Mouse (Mus musculus) effector memory CD4-positive, alpha-beta T cell, adult 5 months (primary cell): ENCODE results near the gene Ifna11. TPM values are rescaled to one million over a fixed set of nuclear protein-coding genes. Genes with fewer than 3 reads are reported as not detected.

Experiments
- polyA plus RNA-seq: library from polyadenylated mRNA; unstranded; fragments of 100-300 nt; shearing (Covaris generic); gene quantifications from one replicate; pipeline ENCODE4 v1.2.1, GENCODE M21; 2017

Gene Ifna11
- not detected for polyA plus RNA-seq

DNA sequence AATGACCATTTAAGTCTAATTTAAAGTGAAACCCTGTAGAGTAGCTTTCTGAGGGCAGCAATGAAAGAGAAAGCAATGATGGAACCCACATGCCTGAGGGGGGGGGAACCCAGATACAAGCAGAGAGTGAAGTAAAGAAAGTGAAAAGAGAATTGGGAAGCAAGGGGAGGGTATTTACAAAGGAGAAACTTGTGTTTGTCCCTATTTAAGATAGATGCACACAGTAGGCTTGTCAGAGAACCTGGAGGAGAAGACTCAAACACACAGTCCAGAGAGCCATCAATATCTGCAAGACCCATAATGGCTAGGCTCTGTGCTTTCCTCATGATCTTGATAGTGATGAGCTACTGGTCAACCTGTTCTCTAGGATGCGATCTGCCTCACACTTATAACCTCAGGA, at the start of gene Ifna11:
Gene Ifna11, plus strand, starts transcription at position 301 of the 400 bp plus-strand sequence.

DNA sequence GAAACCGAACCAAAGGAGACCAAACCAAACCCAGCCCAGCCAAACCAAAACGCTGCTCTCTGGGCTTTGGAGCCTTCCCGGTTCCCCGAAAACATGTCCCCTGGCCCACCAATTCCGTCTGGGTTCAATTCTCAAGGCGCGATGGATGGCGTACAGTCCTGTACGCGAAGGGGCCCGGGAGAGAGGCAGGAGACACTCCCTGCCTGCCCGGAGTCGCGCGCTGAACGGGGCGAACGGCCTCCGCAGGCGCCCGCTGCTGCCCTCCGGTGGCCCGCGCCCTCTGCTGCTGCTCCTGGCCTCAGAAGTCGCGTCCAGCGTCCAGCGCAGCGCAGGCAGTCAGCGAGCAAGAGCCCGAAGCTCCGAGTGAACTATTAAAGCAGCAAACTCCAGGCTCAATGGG, 46.2 kb upstream of the Ifna11 start, which contains the start of gene Gm13290:
Gene Gm13290, plus strand, starts transcription at position 301 of the 400 bp plus-strand sequence.

DNA sequence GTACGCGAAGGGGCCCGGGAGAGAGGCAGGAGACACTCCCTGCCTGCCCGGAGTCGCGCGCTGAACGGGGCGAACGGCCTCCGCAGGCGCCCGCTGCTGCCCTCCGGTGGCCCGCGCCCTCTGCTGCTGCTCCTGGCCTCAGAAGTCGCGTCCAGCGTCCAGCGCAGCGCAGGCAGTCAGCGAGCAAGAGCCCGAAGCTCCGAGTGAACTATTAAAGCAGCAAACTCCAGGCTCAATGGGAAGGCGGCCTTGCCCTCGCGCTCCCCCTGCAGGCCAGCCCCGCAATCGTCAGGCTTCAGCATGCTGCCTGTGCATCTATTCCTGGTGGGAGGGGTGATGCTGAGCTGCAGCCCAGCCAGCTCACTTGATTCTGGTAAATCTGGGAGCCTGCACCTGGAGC, 43.1 kb upstream of the Ifna11 start, which contains the start of gene Gm13289:
Gene Gm13289, plus strand, starts transcription at position 301 of the 400 bp plus-strand sequence.

DNA sequence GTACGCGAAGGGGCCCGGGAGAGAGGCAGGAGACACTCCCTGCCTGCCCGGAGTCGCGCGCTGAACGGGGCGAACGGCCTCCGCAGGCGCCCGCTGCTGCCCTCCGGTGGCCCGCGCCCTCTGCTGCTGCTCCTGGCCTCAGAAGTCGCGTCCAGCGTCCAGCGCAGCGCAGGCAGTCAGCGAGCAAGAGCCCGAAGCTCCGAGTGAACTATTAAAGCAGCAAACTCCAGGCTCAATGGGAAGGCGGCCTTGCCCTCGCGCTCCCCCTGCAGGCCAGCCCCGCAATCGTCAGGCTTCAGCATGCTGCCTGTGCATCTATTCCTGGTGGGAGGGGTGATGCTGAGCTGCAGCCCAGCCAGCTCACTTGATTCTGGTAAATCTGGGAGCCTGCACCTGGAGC, 40.2 kb upstream of the Ifna11 start, which contains the start of gene Gm13272:
Gene Gm13272, plus strand, starts transcription at position 301 of the 400 bp plus-strand sequence.

DNA sequence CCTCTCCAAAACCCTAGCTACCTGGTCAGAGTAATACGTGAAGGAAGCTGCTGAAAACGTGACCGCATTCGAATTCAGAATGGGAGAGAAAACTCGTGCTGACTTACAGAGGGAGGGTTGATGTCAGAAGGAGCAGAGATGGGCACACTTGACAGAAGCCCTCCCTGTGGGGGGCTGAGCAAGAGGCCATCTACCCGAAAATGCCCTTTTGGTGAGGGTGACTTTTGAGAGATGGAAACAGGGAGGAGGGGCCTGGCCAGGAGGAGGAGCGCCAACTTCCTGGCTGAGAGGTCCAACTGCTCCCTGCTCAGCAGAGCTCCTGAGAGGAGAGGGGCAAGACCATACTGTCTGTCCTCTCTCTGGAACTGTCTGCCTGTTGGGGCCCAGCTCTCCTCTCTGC, 37.9 kb upstream of the Ifna11 start, which contains the start of gene Ifnz:
Gene Ifnz, plus strand, starts transcription at position 301 of the 400 bp plus-strand sequence.

DNA sequence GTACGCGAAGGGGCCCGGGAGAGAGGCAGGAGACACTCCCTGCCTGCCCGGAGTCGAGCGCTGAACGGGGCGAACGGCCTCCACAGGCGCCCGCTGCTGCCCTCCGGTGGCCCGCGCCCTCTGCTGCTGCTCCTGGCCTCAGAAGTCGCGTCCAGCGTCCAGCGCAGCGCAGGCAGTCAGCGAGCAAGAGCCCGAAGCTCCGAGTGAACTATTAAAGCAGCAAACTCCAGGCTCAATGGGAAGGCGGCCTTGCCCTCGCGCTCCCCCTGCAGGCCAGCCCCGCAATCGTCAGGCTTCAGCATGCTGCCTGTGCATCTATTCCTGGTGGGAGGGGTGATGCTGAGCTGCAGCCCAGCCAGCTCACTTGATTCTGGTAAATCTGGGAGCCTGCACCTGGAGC, 34.4 kb upstream of the Ifna11 start, which contains the start of gene Gm13276:
Gene Gm13276, plus strand, starts transcription at position 301 of the 400 bp plus-strand sequence.

DNA sequence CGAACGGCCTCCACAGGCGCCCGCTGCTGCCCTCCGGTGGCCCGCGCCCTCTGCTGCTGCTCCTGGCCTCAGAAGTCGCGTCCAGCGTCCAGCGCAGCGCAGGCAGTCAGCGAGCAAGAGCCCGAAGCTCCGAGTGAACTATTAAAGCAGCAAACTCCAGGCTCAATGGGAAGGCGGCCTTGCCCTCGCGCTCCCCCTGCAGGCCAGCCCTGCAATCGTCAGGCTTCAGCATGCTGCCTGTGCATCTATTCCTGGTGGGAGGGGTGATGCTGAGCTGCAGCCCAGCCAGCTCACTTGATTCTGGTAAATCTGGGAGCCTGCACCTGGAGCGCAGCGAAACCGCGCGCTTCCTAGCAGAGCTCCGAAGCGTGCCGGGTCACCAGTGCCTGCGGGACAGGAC, 31.4 kb upstream of the Ifna11 start, which contains the start of gene Gm13277:
Gene Gm13277, plus strand, starts transcription at position 231 of the 400 bp plus-strand sequence.

DNA sequence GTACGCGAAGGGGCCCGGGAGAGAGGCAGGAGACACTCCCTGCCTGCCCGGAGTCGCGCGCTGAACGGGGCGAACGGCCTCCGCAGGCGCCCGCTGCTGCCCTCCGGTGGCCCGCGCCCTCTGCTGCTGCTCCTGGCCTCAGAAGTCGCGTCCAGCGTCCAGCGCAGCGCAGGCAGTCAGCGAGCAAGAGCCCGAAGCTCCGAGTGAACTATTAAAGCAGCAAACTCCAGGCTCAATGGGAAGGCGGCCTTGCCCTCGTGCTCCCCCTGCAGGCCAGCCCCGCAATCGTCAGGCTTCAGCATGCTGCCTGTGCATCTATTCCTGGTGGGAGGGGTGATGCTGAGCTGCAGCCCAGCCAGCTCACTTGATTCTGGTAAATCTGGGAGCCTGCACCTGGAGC, 28.5 kb upstream of the Ifna11 start, which contains the start of gene Gm13278:
Gene Gm13278, plus strand, starts transcription at position 301 of the 400 bp plus-strand sequence.

DNA sequence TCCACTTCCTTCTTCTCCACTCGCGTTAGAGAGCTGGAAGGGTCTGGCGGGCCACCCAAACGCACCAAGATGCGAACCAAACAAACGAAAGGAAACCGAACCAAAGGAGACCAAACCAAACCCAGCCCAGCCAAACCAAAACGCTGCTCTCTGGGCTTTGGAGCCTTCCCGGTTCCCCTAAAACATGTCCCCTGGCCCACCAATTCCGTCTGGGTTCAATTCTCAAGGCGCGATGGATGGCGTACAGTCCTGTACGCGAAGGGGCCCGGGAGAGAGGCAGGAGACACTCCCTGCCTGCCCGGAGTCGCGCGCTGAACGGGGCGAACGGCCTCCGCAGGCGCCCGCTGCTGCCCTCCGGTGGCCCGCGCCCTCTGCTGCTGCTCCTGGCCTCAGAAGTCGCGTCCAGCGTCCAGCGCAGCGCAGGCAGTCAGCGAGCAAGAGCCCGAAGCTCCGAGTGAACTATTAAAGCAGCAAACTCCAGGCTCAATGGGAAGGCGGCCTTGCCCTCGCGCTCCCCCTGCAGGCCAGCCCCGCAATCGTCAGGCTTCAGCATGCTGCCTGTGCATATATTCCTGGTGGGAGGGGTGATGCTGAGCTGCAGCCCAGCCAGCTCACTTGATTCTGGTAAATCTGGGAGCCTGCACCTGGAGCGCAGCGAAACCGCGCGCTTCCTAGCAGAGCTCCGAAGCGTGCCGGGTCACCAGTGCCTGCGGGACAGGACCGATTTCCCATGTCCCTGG, 25.7 kb upstream of the Ifna11 start, which contains the start of gene Gm13275:
Gene Gm13275, plus strand, starts transcription at position 552 of the 740 bp plus-strand sequence.

DNA sequence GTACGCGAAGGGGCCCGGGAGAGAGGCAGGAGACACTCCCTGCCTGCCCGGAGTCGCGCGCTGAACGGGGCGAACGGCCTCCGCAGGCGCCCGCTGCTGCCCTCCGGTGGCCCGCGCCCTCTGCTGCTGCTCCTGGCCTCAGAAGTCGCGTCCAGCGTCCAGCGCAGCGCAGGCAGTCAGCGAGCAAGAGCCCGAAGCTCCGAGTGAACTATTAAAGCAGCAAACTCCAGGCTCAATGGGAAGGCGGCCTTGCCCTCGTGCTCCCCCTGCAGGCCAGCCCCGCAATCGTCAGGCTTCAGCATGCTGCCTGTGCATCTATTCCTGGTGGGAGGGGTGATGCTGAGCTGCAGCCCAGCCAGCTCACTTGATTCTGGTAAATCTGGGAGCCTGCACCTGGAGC, 22.7 kb upstream of the Ifna11 start, which contains the start of gene Gm13279:
Gene Gm13279, plus strand, starts transcription at position 301 of the 400 bp plus-strand sequence.

DNA sequence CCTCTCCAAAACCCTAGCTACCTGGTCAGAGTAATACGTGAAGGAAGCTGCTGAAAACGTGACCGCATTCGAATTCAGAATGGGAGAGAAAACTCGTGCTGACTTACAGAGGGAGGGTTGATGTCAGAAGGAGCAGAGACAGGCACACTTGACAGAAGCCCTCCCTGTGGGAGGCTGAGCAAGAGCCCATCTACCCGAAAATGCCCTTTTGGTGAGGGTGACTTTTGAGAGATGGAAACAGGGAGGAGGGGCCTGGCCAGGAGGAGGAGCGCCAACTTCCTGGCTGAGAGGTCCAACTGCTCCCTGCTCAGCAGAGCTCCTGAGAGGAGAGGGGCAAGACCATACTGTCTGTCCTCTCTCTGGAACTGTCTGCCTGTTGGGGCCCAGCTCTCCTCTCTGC, 20.4 kb upstream of the Ifna11 start, which contains the start of gene Gm13285:
Gene Gm13285, plus strand, starts transcription at position 301 of the 400 bp plus-strand sequence.

DNA sequence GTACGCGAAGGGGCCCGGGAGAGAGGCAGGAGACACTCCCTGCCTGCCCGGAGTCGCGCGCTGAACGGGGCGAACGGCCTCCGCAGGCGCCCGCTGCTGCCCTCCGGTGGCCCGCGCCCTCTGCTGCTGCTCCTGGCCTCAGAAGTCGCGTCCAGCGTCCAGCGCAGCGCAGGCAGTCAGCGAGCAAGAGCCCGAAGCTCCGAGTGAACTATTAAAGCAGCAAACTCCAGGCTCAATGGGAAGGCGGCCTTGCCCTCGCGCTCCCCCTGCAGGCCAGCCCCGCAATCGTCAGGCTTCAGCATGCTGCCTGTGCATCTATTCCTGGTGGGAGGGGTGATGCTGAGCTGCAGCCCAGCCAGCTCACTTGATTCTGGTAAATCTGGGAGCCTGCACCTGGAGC, 16.8 kb upstream of the Ifna11 start, which contains the start of gene Gm13287:
Gene Gm13287, plus strand, starts transcription at position 301 of the 400 bp plus-strand sequence.

DNA sequence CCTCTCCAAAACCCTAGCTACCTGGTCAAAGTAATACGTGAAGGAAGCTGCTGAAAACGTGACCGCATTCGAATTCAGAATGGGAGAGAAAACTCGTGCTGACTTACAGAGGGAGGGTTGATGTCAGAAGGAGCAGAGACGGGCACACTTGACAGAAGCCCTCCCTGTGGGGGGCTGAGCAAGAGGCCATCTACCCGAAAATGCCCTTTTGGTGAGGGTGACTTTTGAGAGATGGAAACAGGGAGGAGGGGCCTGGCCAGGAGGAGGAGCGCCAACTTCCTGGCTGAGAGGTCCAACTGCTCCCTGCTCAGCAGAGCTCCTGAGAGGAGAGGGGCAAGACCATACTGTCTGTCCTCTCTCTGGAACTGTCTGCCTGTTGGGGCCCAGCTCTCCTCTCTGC, 14.5 kb upstream of the Ifna11 start, which contains the start of gene Gm13288:
Gene Gm13288, plus strand, starts transcription at position 301 of the 400 bp plus-strand sequence.

DNA sequence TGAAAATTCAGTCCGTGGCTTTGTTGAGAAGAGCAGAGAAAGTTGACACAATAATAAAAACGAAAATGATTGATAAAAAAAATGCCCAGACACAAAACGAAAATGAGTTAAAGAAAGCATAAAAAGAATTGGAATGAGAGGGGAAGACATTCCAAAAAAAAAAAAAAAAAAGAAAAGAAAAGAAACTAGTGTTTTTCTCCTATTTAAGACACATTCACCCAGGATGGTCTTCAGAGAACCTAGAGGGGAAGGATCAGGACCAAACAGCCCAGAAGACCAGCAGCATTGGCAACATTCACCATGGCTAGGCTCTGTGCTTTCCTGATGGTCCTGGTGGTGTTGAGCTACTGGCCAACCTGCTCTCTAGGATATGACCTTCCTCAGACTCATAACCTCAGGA, 3.8 kb upstream of the Ifna11 start, which contains the start of gene Ifna7:
Gene Ifna7, plus strand, starts transcription at position 301 of the 400 bp plus-strand sequence.

DNA sequence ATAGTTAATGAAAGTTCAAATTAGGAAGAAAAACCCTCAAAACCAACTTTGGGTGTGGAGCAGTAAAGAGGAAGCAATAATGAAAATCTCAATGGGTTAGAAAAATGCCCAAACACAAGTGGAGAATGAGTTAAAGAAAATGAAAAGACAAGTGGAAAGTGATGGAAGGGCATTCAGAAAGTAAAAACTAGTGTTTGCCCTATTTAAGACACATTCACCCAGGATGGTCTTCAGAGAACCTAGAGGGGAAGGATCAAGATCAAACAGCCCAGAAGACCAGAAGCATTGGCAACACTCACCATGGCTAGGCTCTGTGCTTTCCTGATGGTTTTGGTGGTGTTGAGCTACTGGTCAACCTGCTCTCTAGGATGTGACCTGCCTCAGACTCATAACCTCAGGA, 7.4 kb downstream of the Ifna11 start, which contains the start of gene Ifna6:
Gene Ifna6, plus strand, starts transcription at position 301 of the 400 bp plus-strand sequence.

DNA sequence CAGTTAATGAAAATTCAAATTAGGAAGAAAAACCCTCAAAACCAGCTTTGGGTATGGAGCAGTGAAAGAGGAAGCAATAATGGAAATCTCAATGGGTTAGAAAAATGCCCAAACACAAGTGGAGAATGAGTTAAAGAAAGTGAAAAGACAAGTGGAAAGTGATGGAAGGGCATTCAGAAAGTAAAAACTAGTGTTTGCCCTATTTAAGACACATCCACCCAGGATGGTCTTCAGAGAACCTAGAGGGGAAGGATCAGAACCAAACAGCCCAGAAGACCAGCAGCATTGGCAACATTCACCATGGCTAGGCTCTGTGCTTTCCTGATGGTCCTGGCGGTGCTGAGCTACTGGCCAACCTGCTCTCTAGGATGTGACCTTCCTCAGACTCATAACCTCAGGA, 15.5 kb downstream of the Ifna11 start, which contains the start of gene Ifna5:
Gene Ifna5, plus strand, starts transcription at position 301 of the 400 bp plus-strand sequence.

DNA sequence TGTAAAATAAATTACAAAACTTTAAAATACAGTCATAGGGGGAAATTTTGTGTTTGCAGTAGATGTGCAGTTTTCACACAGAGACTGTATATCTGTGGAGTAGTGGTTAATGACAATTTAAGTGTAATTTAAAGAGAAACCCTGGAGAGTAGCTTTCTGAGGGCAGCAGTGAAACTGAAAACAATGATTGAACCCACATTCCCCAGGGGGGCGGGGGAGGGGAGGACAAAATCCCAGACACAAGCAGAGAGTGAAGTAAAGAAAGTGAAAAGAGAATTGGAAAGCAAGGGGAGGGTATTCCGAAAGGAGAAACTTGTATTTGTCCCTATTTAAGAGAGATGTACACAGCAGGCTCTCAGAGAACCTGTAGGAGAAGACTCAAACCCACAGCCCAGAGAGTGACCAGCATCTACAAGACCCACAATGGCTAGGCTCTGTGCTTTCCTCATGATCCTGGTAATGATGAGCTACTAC, 21.7 kb downstream of the Ifna11 start, which contains the start of gene Ifna4:
Gene Ifna4, plus strand, starts transcription at position 424 of the 474 bp plus-strand sequence.

DNA sequence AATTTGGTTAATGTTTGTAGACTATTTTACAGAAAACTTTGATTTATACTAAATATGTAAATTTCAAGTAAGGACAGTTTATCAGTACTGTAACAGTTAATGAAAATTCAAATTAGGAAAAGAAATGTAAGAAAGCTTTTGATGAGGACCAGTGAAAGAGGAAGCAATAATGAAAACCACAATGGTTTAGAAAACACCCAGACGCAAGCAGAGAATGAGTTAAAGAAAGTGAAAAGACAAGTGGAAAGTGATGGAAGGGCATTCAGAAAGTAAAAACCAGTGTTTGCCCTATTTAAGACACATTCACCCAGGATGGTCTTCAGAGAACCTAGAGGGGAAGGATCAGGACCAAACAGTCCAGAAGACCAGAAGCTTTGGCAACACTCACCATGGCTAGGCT, 29.9 kb downstream of the Ifna11 start, which contains the start of gene Ifna1:
Gene Ifna1, plus strand, starts transcription at position 390 of the 400 bp plus-strand sequence.

Other genes with a start within 250 kb of the Ifna11 start
- not detected for gene Ifna14, start 248.2 kb upstream of the Ifna11 start, polyA plus RNA-seq
- not detected for gene Ifna9, start 227.6 kb upstream of the Ifna11 start, polyA plus RNA-seq
- gene Ifna12, start 216.6 kb upstream of the Ifna11 start, polyA plus RNA-seq, result not detected
- not detected for gene C87499, start 185.5 kb upstream of the Ifna11 start, polyA plus RNA-seq
- not detected for gene Ifna13, start 175.5 kb upstream of the Ifna11 start, polyA plus RNA-seq
- gene Ifna16, start 143.0 kb upstream of the Ifna11 start, polyA plus RNA-seq, result not detected
- gene Ifna2, start 136.0 kb upstream of the Ifna11 start, polyA plus RNA-seq, result not detected
- not detected for gene Ifnab, start 128.6 kb upstream of the Ifna11 start, polyA plus RNA-seq
- 0.66 TPM for gene Gm26566, start 98.2 kb upstream of the Ifna11 start, polyA plus RNA-seq
- 19.4 TPM for gene Klhl9, start 97.5 kb upstream of the Ifna11 start, polyA plus RNA-seq
- not detected for gene Gm13271, start 65.1 kb upstream of the Ifna11 start, polyA plus RNA-seq
- not detected for gene Gm13283, start 59.8 kb upstream of the Ifna11 start, polyA plus RNA-seq
- not detected for gene Gm13290, start 46.1 kb upstream of the Ifna11 start, polyA plus RNA-seq
- gene Gm13289, start 43.0 kb upstream of the Ifna11 start, polyA plus RNA-seq, result not detected
- gene Gm13272, start 40.1 kb upstream of the Ifna11 start, polyA plus RNA-seq, result not detected
- not detected for gene Ifnz, start 37.8 kb upstream of the Ifna11 start, polyA plus RNA-seq
- gene Gm13276, start 34.2 kb upstream of the Ifna11 start, polyA plus RNA-seq, result not detected
- not detected for gene Gm13277, start 31.3 kb upstream of the Ifna11 start, polyA plus RNA-seq
- gene Gm13278, start 28.4 kb upstream of the Ifna11 start, polyA plus RNA-seq, result not detected
- not detected for gene Gm13275, start 25.5 kb upstream of the Ifna11 start, polyA plus RNA-seq
- gene Gm13279, start 22.6 kb upstream of the Ifna11 start, polyA plus RNA-seq, result not detected
- 0.65 TPM for gene Gm13285, start 20.3 kb upstream of the Ifna11 start, polyA plus RNA-seq
- gene Gm13287, start 16.7 kb upstream of the Ifna11 start, polyA plus RNA-seq, result not detected
- gene Gm13288, start 14.4 kb upstream of the Ifna11 start, polyA plus RNA-seq, result 0.32 TPM
- not detected for gene Ifna7, start 3.7 kb upstream of the Ifna11 start, polyA plus RNA-seq
- gene Ifna6, start 7.5 kb downstream of the Ifna11 start, polyA plus RNA-seq, result not detected
- not detected for gene Ifna5, start 15.6 kb downstream of the Ifna11 start, polyA plus RNA-seq
- not detected for gene Ifna4, start 21.9 kb downstream of the Ifna11 start, polyA plus RNA-seq
- gene Ifna1, start 30.1 kb downstream of the Ifna11 start, polyA plus RNA-seq, result not detected
- gene Ifne, start 60.2 kb downstream of the Ifna11 start, polyA plus RNA-seq, result not detected